Mouse (Mus musculus): ENCODE results near the gene E130311K13Rik. TPM values are rescaled to one million over a fixed set of nuclear protein-coding genes. Genes with fewer than 3 reads are reported as not detected.

The E130311K13Rik gene
- total and polyA plus RNA-seq, 2 experiments from 2014 or later: 10.3 to 10.9 TPM

- WGBS: 88% methylated on average over 2 of the region's 2 CpGs
- Histone ChIP-seq H3K4me1 (ENCODE audit: insufficient read depth, low read length) (no peaks in the 10 kb centered on the region), H3K27ac (ENCODE audit: low read depth, low read length) (no peak overlapping the region), H3K27me3 (ENCODE audit: insufficient read depth, low read length) (no peaks in the 10 kb centered on the region), H3K9me3 (ENCODE audit: low read length) (no peaks in the 10 kb centered on the region), H3K36me3 (ENCODE audit: insufficient read depth, low read length) (no peaks in the 10 kb centered on the region), H3K9ac (replicated peaks; ENCODE audit: low read length, poor library complexity, severe bottlenecking) (no peak overlapping the region), H3K4me2 (ENCODE audit: low read depth, low read length, poor library complexity, severe bottlenecking) (no peak overlapping the region), H3K4me3 (ENCODE audit: low read depth, low read length) (no peak overlapping the region)
- TF ChIP-seq CTCF (IDR thresholded peaks at IDR 0.05): no peak
- DNase-seq (ENCODE audit: low spot score) (no peak), ATAC-seq (ENCODE audit: low FRiP score) (no peak)
Measured at GRCm38 (mm10) chr3:63881065-63881464, 48.2 kb downstream of the E130311K13Rik start.

- no peaks in the 10 kb centered on the region for H3K36me3 ChIP-seq (ENCODE audit: insufficient read depth, low read length)
- H3K9me3 ChIP-seq (ENCODE audit: low read length): no peaks in the 10 kb centered on the region
- WGBS: 12% methylated on average over 4 of the region's 4 CpGs
- no peaks in the 10 kb centered on the region for H3K27me3 ChIP-seq (ENCODE audit: insufficient read depth, low read length)
- no peak overlapping the region for H3K27ac ChIP-seq (ENCODE audit: low read depth, low read length)
- TF ChIP-seq CTCF (IDR thresholded peaks at IDR 0.05): no peak
- H3K9ac ChIP-seq (replicated peaks; ENCODE audit: low read length, poor library complexity, severe bottlenecking): no peak overlapping the region
- no peak overlapping the region for H3K4me2 ChIP-seq (ENCODE audit: low read depth, low read length, poor library complexity, severe bottlenecking)
- no peaks in the 10 kb centered on the region for H3K4me1 ChIP-seq (ENCODE audit: insufficient read depth, low read length)
- DNase-seq (ENCODE audit: low spot score) (no peak), ATAC-seq (ENCODE audit: low FRiP score) (peak; percentile 69)
- no peak overlapping the region for H3K4me3 ChIP-seq (ENCODE audit: low read depth, low read length)
Measured at GRCm38 (mm10) chr3:63878995-63879666, 50.1 kb downstream of the E130311K13Rik start.

DNA sequence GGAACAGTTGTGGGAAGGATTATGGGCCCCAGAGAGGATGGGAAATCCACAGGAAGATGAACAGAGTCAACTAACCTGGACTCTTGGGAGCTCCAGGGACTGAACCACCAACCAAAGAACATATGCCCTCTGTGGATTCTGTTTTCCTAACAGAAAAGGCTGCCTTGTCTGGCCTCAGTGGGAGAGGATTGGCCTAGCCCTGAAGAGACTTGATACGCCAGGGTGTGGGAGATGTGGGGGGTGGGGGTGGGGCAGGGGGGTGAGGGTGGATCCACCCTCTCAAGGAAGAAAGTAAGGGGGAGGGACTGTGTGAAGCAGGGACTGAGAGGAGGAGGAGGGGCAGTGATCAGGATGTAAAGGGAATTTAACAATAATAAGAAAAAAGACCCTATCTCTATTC lies 56.5 kb downstream of the E130311K13Rik start:
- no peak overlapping the region for H3K9ac ChIP-seq (replicated peaks; ENCODE audit: low read length, poor library complexity, severe bottlenecking)
- TF ChIP-seq CTCF (IDR thresholded peaks at IDR 0.05): no peak
- ATAC-seq (ENCODE audit: low FRiP score) (no peak), DNase-seq (ENCODE audit: low spot score) (no peak)
- H3K27me3 ChIP-seq (ENCODE audit: insufficient read depth, low read length): no peaks in the 10 kb centered on the region
- H3K27ac ChIP-seq (ENCODE audit: low read depth, low read length): no peak overlapping the region
- H3K4me1 ChIP-seq (ENCODE audit: insufficient read depth, low read length): no peaks in the 10 kb centered on the region
- H3K4me2 ChIP-seq (ENCODE audit: low read depth, low read length, poor library complexity, severe bottlenecking): no peak overlapping the region
- H3K36me3 ChIP-seq (ENCODE audit: insufficient read depth, low read length): no peaks in the 10 kb centered on the region
- H3K4me3 ChIP-seq (ENCODE audit: low read depth, low read length): no peak overlapping the region
- no peaks in the 10 kb centered on the region for H3K9me3 ChIP-seq (ENCODE audit: low read length)
- 46% methylated on average over 1 of the region's 1 CpGs for WGBS

DNA sequence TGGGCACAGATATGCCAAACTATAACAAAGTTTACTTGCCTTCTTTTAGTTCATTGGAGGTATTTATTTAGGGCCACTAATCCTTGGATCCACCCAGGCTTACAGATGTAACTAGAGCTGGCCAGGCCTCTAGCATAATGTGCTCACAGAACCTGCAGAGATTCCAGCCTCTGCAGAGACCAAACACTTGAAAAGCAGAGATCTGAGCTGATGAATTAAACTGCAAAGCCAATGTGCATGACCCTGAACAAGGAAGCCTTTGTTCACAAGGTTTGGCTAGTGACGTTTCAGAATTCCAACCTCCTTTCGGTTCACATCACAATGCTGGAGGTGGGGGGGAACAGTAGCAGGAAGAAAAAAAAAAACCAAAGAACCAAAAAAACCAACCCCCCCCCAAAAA lies 58.0 kb downstream of the E130311K13Rik start:
- Histone ChIP-seq H3K4me3 (ENCODE audit: low read depth, low read length) (no peak overlapping the region), H3K9ac (replicated peaks; ENCODE audit: low read length, poor library complexity, severe bottlenecking) (no peak overlapping the region), H3K4me1 (ENCODE audit: insufficient read depth, low read length) (no peaks in the 10 kb centered on the region), H3K36me3 (ENCODE audit: insufficient read depth, low read length) (no peaks in the 10 kb centered on the region), H3K4me2 (ENCODE audit: low read depth, low read length, poor library complexity, severe bottlenecking) (no peak overlapping the region), H3K27me3 (ENCODE audit: insufficient read depth, low read length) (no peaks in the 10 kb centered on the region), H3K9me3 (ENCODE audit: low read length) (no peaks in the 10 kb centered on the region), H3K27ac (ENCODE audit: low read depth, low read length) (no peak overlapping the region)
- ATAC-seq (ENCODE audit: low FRiP score): no peak
- no peak for DNase-seq (ENCODE audit: low spot score)
- TF ChIP-seq CTCF (IDR thresholded peaks at IDR 0.05): no peak
- 25% methylated on average over 2 of the region's 2 CpGs for WGBS

DNA sequence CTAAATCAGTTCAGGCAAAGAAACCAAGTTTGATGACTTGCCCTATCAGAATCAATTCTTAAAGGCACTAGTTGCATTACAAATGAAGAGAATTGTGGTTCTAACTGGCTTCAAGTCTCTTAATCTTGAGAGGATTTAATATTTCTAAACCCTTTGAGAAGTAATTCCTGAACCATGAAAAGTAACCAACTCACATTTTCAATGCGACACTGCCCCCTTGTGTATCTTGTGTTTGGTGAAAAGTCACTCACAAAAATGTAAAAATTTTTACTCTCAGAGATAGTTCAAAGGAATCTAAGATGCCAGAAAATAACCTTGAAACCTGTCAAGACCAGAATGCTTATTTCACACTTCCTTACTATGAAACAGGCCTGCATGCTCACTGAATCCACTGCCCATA lies 61.0 kb downstream of the E130311K13Rik start:
- no peak overlapping the region for H3K27ac ChIP-seq (ENCODE audit: low read depth, low read length)
- no peaks in the 10 kb centered on the region for H3K27me3 ChIP-seq (ENCODE audit: insufficient read depth, low read length)
- no peaks in the 10 kb centered on the region for H3K36me3 ChIP-seq (ENCODE audit: insufficient read depth, low read length)
- H3K4me1 ChIP-seq (ENCODE audit: insufficient read depth, low read length): no peaks in the 10 kb centered on the region
- DNase-seq (ENCODE audit: low spot score): peak; percentile 81
- H3K4me2 ChIP-seq (ENCODE audit: low read depth, low read length, poor library complexity, severe bottlenecking): no peak overlapping the region
- H3K9ac ChIP-seq (replicated peaks; ENCODE audit: low read length, poor library complexity, severe bottlenecking): no peak overlapping the region
- H3K9me3 ChIP-seq (ENCODE audit: low read length): no peaks in the 10 kb centered on the region
- peak; percentile 79 for TF ChIP-seq CTCF (IDR thresholded peaks at IDR 0.05)
- WGBS: 76% methylated on average over 1 of the region's 1 CpGs
- no peak for ATAC-seq (ENCODE audit: low FRiP score)
- no peak overlapping the region for H3K4me3 ChIP-seq (ENCODE audit: low read depth, low read length)

GRCm38 (mm10) chr3:63865069-63865468 lies 64.2 kb downstream of the E130311K13Rik start:
- no peaks in the 10 kb centered on the region for H3K27me3 ChIP-seq (ENCODE audit: insufficient read depth, low read length)
- 29% methylated on average over 2 of the region's 2 CpGs for WGBS
- DNase-seq (ENCODE audit: low spot score) (peak; percentile 24), ATAC-seq (ENCODE audit: low FRiP score) (no peak)
- H3K4me3 ChIP-seq (ENCODE audit: low read depth, low read length): no peak overlapping the region
- H3K27ac ChIP-seq (ENCODE audit: low read depth, low read length): no peak overlapping the region
- TF ChIP-seq CTCF (IDR thresholded peaks at IDR 0.05): no peak
- no peak overlapping the region for H3K9ac ChIP-seq (replicated peaks; ENCODE audit: low read length, poor library complexity, severe bottlenecking)
- no peak overlapping the region for H3K4me2 ChIP-seq (ENCODE audit: low read depth, low read length, poor library complexity, severe bottlenecking)
- no peaks in the 10 kb centered on the region for H3K4me1 ChIP-seq (ENCODE audit: insufficient read depth, low read length)
- no peaks in the 10 kb centered on the region for H3K9me3 ChIP-seq (ENCODE audit: low read length)
- no peaks in the 10 kb centered on the region for H3K36me3 ChIP-seq (ENCODE audit: insufficient read depth, low read length)

Other genes starting within 250 kb of the E130311K13Rik start
- gene Plch1, start 30.0 kb downstream of the E130311K13Rik start, total RNA-seq (2014; rRNA removed): 19.2 and 23.5 TPM in 2 replicates
- gene Plch1, start 30.0 kb downstream of the E130311K13Rik start, polyA plus RNA-seq (2015; fragmentation: Nextera tagmentation; extraction: Ambion mirVana): 5.4 and 5.6 TPM in 2 replicates
- 51.7 and 54.5 TPM in 2 replicates for gene Slc33a1, start 35.3 kb upstream of the E130311K13Rik start, total RNA-seq (2014; rRNA removed)
- 15.7 and 16.0 TPM in 2 replicates for gene Slc33a1, start 35.3 kb upstream of the E130311K13Rik start, polyA plus RNA-seq (2015; fragmentation: Nextera tagmentation; extraction: Ambion mirVana)
- gene Gmps, start 46.6 kb upstream of the E130311K13Rik start, total RNA-seq (2014; rRNA removed): 40.9 and 57.9 TPM in 2 replicates
- 40.7 and 46.2 TPM in 2 replicates for gene Gmps, start 46.6 kb upstream of the E130311K13Rik start, polyA plus RNA-seq (2015; fragmentation: Nextera tagmentation; extraction: Ambion mirVana)
- 0.49 and 0.85 TPM in 2 replicates for gene Vmn2r1, start 152.1 kb upstream of the E130311K13Rik start, total RNA-seq (2014; rRNA removed)
- gene Vmn2r1, start 152.1 kb upstream of the E130311K13Rik start, polyA plus RNA-seq (2015; fragmentation: Nextera tagmentation; extraction: Ambion mirVana): 0.09 and 0.14 TPM in 2 replicates
- gene Vmn2r2, start 212.5 kb upstream of the E130311K13Rik start, total RNA-seq (2014; rRNA removed): 0.52 TPM in 1 of 2 replicates, not detected in the other
- gene Vmn2r2, start 212.5 kb upstream of the E130311K13Rik start, polyA plus RNA-seq (2015; fragmentation: Nextera tagmentation; extraction: Ambion mirVana): 0.04 TPM in 1 of 2 replicates, not detected in the other

Data from midbrain, postnatal 0 days (tissue).